Mouse (Mus musculus): ENCODE results near the gene Ank2. TPM values are rescaled to one million over a fixed set of nuclear protein-coding genes. Genes with fewer than 3 reads are reported as not detected.
A peak's percentile ranks its signal among the peaks of the same experiment; 100 is the strongest.

Gene Ank2
- total RNA-seq, 2 experiments from 2014 or later: 905 to 944 TPM

- no peak for DNase-seq (ENCODE audit: low spot score in 2 of 2)
- intact Hi-C loops (cut with DNase I): no loop called here
Measured at GRCm38 (mm10) chr3:127213534-127213933, 285.6 kb downstream of the Ank2 start.

GRCm38 (mm10) chr3:127211119-127211518 is 288.0 kb downstream of the Ank2 start:
- intact Hi-C loops (cut with DNase I): no loop called here

GRCm38 (mm10) chr3:127210552-127210951 is 288.6 kb downstream of the Ank2 start:
- no peak for DNase-seq (ENCODE audit: low spot score in 2 of 2)
- intact Hi-C loops (cut with DNase I): no loop called here

More at GRCm38 (mm10) chr3:127211119-127211518, 288.0 kb downstream of the Ank2 start:
- no peak for DNase-seq (ENCODE audit: low spot score in 2 of 2)

GRCm38 (mm10) chr3:127208871-127209270 is 290.3 kb downstream of the Ank2 start:
- intact Hi-C loops (cut with DNase I): no loop called here
- peak in 1 of 2 experiments; percentile 48 for DNase-seq (ENCODE audit: low spot score in 2 of 2)

- DNase-seq (ENCODE audit: low spot score in 2 of 2): peak in 1 of 2 experiments; percentile 32
- intact Hi-C loops (cut with DNase I): no loop called here
Measured at GRCm38 (mm10) chr3:127205883-127206434, 293.2 kb downstream of the Ank2 start.

- intact Hi-C loops (cut with DNase I): no loop called here
Measured at GRCm38 (mm10) chr3:127202484-127203115, 296.6 kb downstream of the Ank2 start.

GRCm38 (mm10) chr3:127200789-127201188 is 298.4 kb downstream of the Ank2 start:
- intact Hi-C loops (cut with DNase I): no loop called here
- DNase-seq (ENCODE audit: low spot score in 2 of 2): no peak

More at GRCm38 (mm10) chr3:127202484-127203115, 296.6 kb downstream of the Ank2 start:
- no peak for DNase-seq (ENCODE audit: low spot score in 2 of 2)

GRCm38 (mm10) chr3:127199112-127199665 is 300.0 kb downstream of the Ank2 start:
- intact Hi-C loops (cut with DNase I): no loop called here
- DNase-seq (ENCODE audit: low spot score in 2 of 2): no peak

GRCm38 (mm10) chr3:127198656-127199055 is 300.5 kb downstream of the Ank2 start:
- intact Hi-C loops (cut with DNase I): no loop called here
- DNase-seq (ENCODE audit: low spot score in 2 of 2): no peak

GRCm38 (mm10) chr3:127188789-127189128 is 310.4 kb downstream of the Ank2 start:
- intact Hi-C loops (cut with DNase I): loop anchor here (2.0 to 10.0 kb wide), 3 partner anchors 104 to 256 kb away; no protein-coding TSS in a partner anchor

GRCm38 (mm10) chr3:127188086-127188788 is 310.9 kb downstream of the Ank2 start:
- intact Hi-C loops (cut with DNase I): loop anchor here (2.0 to 10.0 kb wide), 3 partner anchors 105 to 257 kb away; no protein-coding TSS in a partner anchor
- no peak for DNase-seq (ENCODE audit: low spot score in 2 of 2)

More at GRCm38 (mm10) chr3:127188789-127189128, 310.4 kb downstream of the Ank2 start:
- no peak for DNase-seq (ENCODE audit: low spot score in 2 of 2)

- peak in 1 of 2 experiments; percentile 60 for DNase-seq (ENCODE audit: low spot score in 2 of 2)
- intact Hi-C loops (cut with DNase I): loop anchor here (2.0 to 10.0 kb wide), 3 partner anchors 38 to 258 kb away; no protein-coding TSS in a partner anchor
Measured at GRCm38 (mm10) chr3:127187081-127187480, 312.1 kb downstream of the Ank2 start.

GRCm38 (mm10) chr3:127186239-127186638 is 312.9 kb downstream of the Ank2 start:
- no peak for DNase-seq (ENCODE audit: low spot score in 2 of 2)
- intact Hi-C loops (cut with DNase I): loop anchor here (2.0 to 10.0 kb wide), 3 partner anchors 39 to 259 kb away; no protein-coding TSS in a partner anchor

- DNase-seq (ENCODE audit: low spot score in 2 of 2): peak in 1 of 2 experiments; percentile 46
- intact Hi-C loops (cut with DNase I): loop anchor here (5.0 to 10.0 kb wide), 3 partner anchors 221 to 368 kb away; partner anchors contain the start of genes Larp7 and Zgrf1
Measured at GRCm38 (mm10) chr3:127183998-127184753, 315.0 kb downstream of the Ank2 start.

GRCm38 (mm10) chr3:127172697-127173096 is 326.5 kb downstream of the Ank2 start:
- intact Hi-C loops (cut with DNase I): no loop called here
- no peak for DNase-seq (ENCODE audit: low spot score in 2 of 2)

GRCm38 (mm10) chr3:127170246-127170645 is 328.9 kb downstream of the Ank2 start:
- intact Hi-C loops (cut with DNase I): no loop called here
- DNase-seq (ENCODE audit: low spot score in 2 of 2): no peak

GRCm38 (mm10) chr3:127169114-127169513 is 330.0 kb downstream of the Ank2 start:
- intact Hi-C loops (cut with DNase I): no loop called here
- no peak for DNase-seq (ENCODE audit: low spot score in 2 of 2)

- intact Hi-C loops (cut with DNase I): loop anchor here (5.0 kb wide), 4 partner anchors 71 to 146 kb away; no protein-coding TSS in a partner anchor
Measured at GRCm38 (mm10) chr3:127163749-127164148, 335.4 kb downstream of the Ank2 start.

More at GRCm38 (mm10) chr3:127163749-127164148, 335.4 kb downstream of the Ank2 start:
- no peak for DNase-seq (ENCODE audit: low spot score in 2 of 2)
